Mouse (Mus musculus): ENCODE measurements around the gene Kctd17. TPM values are rescaled to one million over a fixed set of nuclear protein-coding genes. Genes with fewer than 3 reads are reported as not detected.

Gene Kctd17
- polyA plus RNA-seq, 1 experiment = 9.6 TPM

DNA sequence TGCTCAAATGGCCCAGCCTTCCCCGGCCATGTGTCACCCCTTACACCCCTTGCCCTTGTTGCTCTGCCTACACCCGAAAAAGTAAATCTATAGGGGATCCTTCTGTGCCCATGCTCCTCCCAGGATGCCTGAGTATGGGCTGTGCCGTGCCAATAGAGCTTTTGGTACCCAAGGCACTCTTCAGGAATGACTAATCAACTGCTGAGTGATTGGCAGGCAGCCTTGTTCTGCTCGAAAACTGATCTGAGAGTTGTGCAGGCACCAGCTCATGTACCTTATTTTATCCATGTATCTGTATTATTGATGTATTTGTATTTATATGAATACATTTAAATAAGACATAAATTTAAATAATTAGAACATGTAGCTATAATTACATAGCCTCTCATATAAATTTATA lies 58.7 kb downstream of the Kctd17 start:
- Histone ChIP-seq H3K9me3 (peaks cover 7% of the 10 kb centered on the region; the same call in 1 of the 2 replicates), H3K4me3 (replicated peaks) (no peak overlapping the region), H3K4me1 (peaks cover 3% of the 10 kb centered on the region; the same call in 1 of the 2 replicates), H3K27me3 (replicated peaks) (peaks cover 92% of the 10 kb centered on the region), H3K36me3 (replicated peaks; ENCODE audit: low read length) (no peaks in the 10 kb centered on the region)
- TF ChIP-seq GATA1 (IDR thresholded peaks at IDR 0.05; ENCODE audit: borderline replicate concordance, low read length) (no peak), FLI1 (IDR thresholded peaks at IDR 0.05; ENCODE audit: low read length) (no peak)

Other genes starting within 250 kb of the Kctd17 start
- not detected in 2 replicates for gene Pvalb, start 222.2 kb upstream of the Kctd17 start, polyA plus RNA-seq (2012; ENCODE audit: insufficient read depth, low replicate concordance)
- 31.4 and 83.6 TPM in 2 replicates for gene Ncf4, start 183.8 kb upstream of the Kctd17 start, polyA plus RNA-seq (2012; ENCODE audit: insufficient read depth, low replicate concordance)
- gene Csf2rb2, start 122.8 kb upstream of the Kctd17 start, polyA plus RNA-seq (2012; ENCODE audit: insufficient read depth, low replicate concordance) = 47.0 and 75.8 TPM in 2 replicates
- 80.6 and 123 TPM in 2 replicates for gene Csf2rb, start 102.8 kb upstream of the Kctd17 start, polyA plus RNA-seq (2012; ENCODE audit: insufficient read depth, low replicate concordance)
- not detected in 2 replicates for gene Tex33, start 32.7 kb upstream of the Kctd17 start, polyA plus RNA-seq (2012; ENCODE audit: insufficient read depth, low replicate concordance)
- 1.6 and 6.3 TPM in 2 replicates for gene Tst, start 22.7 kb upstream of the Kctd17 start, polyA plus RNA-seq (2012; ENCODE audit: insufficient read depth, low replicate concordance)
- gene Mpst, start 22.1 kb upstream of the Kctd17 start, polyA plus RNA-seq (2012; ENCODE audit: insufficient read depth, low replicate concordance) = 68.5 and 128 TPM in 2 replicates
- not detected in 2 replicates for gene Tmprss6, start 40.1 kb downstream of the Kctd17 start, polyA plus RNA-seq (2012; ENCODE audit: insufficient read depth, low replicate concordance)
- gene Il2rb, start 66.7 kb downstream of the Kctd17 start, polyA plus RNA-seq (2012; ENCODE audit: insufficient read depth, low replicate concordance) = not detected in 2 replicates
- gene C1qtnf6, start 102.9 kb downstream of the Kctd17 start, polyA plus RNA-seq (2012; ENCODE audit: insufficient read depth, low replicate concordance) = 22.8 and 31.2 TPM in 2 replicates
- gene Sstr3, start 116.1 kb downstream of the Kctd17 start, polyA plus RNA-seq (2012; ENCODE audit: insufficient read depth, low replicate concordance) = not detected in 2 replicates
- gene Rac2, start 144.2 kb downstream of the Kctd17 start, polyA plus RNA-seq (2012; ENCODE audit: insufficient read depth, low replicate concordance) = 860 and 3,464 TPM in 2 replicates
- 27.7 and 31.6 TPM in 2 replicates for gene Cyth4, start 168.5 kb downstream of the Kctd17 start, polyA plus RNA-seq (2012; ENCODE audit: insufficient read depth, low replicate concordance)

All from megakaryocyte, embryonic 14.5 days (primary cell).